1 mouse cellular context compared by ENCODE assay signal in the genomic region with DNA sequence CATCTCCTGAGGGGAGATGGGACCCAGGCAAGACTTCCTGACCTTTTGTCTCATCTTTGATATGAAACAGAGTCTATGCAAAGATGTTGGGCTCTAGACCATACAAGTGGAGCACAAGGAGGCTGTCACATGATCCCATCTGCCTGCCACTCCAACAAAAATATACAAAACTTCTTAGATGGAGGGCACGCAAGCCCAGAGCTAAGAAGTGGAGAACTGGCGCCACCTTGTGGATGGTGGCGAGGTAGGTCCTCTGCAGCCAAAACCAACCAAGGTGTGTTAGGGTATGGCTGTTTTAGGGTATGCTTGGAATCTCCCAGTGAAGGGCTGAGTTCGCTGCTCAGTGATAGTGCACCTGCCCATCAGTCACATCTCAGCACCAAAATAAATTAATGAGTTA.
A peak's percentile ranks its signal among the peaks of the same experiment; 100 is the strongest.
TF ChIP-seq lines count a peak whose summit lies in the region.

No protein-coding gene starts in this region.

TF ChIP-seq in CH12.LX, 34 proteins besides CTCF, POLR2A, EP300 and RAD21 (continued from another document):
- TF ChIP-seq JUN (IDR thresholded peaks at IDR 0.05; ENCODE audit: insufficient read depth, low read depth, low read length) (no peak), SIN3A (IDR thresholded peaks at IDR 0.05; ENCODE audit: low read length) (peak; percentile 61), NRF1 (IDR thresholded peaks at IDR 0.05; ENCODE audit: low read depth, low read length) (peak; percentile 46; the same call in 1 of the 2 replicates), GABPA (IDR thresholded peaks at IDR 0.05; ENCODE audit: insufficient replicate concordance, low read depth, low read length) (no peak), TCF12 (IDR thresholded peaks at IDR 0.05; ENCODE audit: low read depth, low read length) (peak; percentile 41; the same call in 1 of the 2 replicates), MAZ (IDR thresholded peaks at IDR 0.05; ENCODE audit: low read depth, low read length) (peak; percentile 74; the same call in 1 of the 2 replicates), JUND (conservative IDR thresholded peaks at IDR 0.05; ENCODE audit: low read depth, low read length) (no peak), MYC (IDR thresholded peaks at IDR 0.05; ENCODE audit: low read depth, low read length) (0 out of 2 replicates have a peak, but pooled peaks have one; percentile 37), TBP (conservative IDR thresholded peaks at IDR 0.05; ENCODE audit: low read depth, low read length) (no peak), ZC3H11A (IDR thresholded peaks at IDR 0.05; ENCODE audit: low read depth, low read length) (peak; percentile 53), ETS1 (conservative IDR thresholded peaks at IDR 0.05; ENCODE audit: low read depth, low read length) (0 out of 2 replicates have a peak, but pooled peaks have one; percentile 21), RCOR1 (conservative IDR thresholded peaks at IDR 0.05; ENCODE audit: low read depth, low read length) (no peak), USF1 (IDR thresholded peaks at IDR 0.05; ENCODE audit: low read depth, low read length) (peak; percentile 64), IRF4 (IDR thresholded peaks at IDR 0.05; ENCODE audit: low read depth, low read length) (peak; percentile 55; the same call in 1 of the 2 replicates), CHD1 (IDR thresholded peaks at IDR 0.05; ENCODE audit: low read depth, low read length) (no peak), MAFK (IDR thresholded peaks at IDR 0.05; ENCODE audit: insufficient replicate concordance, low read length) (no peak), HCFC1 (IDR thresholded peaks at IDR 0.05; ENCODE audit: low read depth, low read length) (peak; percentile 37), UBTF (IDR thresholded peaks at IDR 0.05; ENCODE audit: low read depth, low read length) (no peak), MAX (IDR thresholded peaks at IDR 0.05; ENCODE audit: low read length) (peak; percentile 42; the same call in 1 of the 2 replicates), E2F4 (IDR thresholded peaks at IDR 0.05; ENCODE audit: insufficient replicate concordance, low read depth, low read length) (no peak)
